Mouse (Mus musculus) T-helper 1 cell (primary cell): Measurements from ENCODE around the gene Fam222b.

Source experiments
- in situ Hi-C: fragments of 300-600 bp; cut with MboI, MseI; formaldehyde crosslinking; loops from one replicate; pipeline ENCODE4 v1.15.1; 2025; ENCODE audit warnings: high pct_unique_total_duplicates

Gene Fam222b

GRCm38 (mm10) chr11:78087756-78088281 lies 6.6 kb upstream of the Fam222b start:
- in situ Hi-C loops: no loop called here

GRCm38 (mm10) chr11:78094137-78094503 lies 340 bp upstream of the Fam222b start:
- in situ Hi-C loops: no loop called here

GRCm38 (mm10) chr11:78095144-78095516 lies 670 bp downstream of the Fam222b start:
- in situ Hi-C loops: no loop called here

- in situ Hi-C loops: no loop called here
Measured at GRCm38 (mm10) chr11:78097077-78097476, 2.6 kb downstream of the Fam222b start.

GRCm38 (mm10) chr11:78100746-78101145 lies 6.3 kb downstream of the Fam222b start:
- in situ Hi-C loops: no loop called here

- in situ Hi-C loops: no loop called here
Measured at GRCm38 (mm10) chr11:78102142-78102541, 7.7 kb downstream of the Fam222b start.

GRCm38 (mm10) chr11:78102958-78103747 lies 8.7 kb downstream of the Fam222b start:
- in situ Hi-C loops: no loop called here

GRCm38 (mm10) chr11:78104501-78104900 lies 10.0 kb downstream of the Fam222b start:
- in situ Hi-C loops: no loop called here

GRCm38 (mm10) chr11:78113616-78114015 lies 19.2 kb downstream of the Fam222b start:
- in situ Hi-C loops: loop anchor here (5.0 kb wide), 1 partner anchor 49 kb away; no protein-coding TSS in a partner anchor

GRCm38 (mm10) chr11:78114676-78115366 lies 20.4 kb downstream of the Fam222b start:
- in situ Hi-C loops: loop anchor here (5.0 kb wide), 1 partner anchor 47 kb away; no protein-coding TSS in a partner anchor

- in situ Hi-C loops: no loop called here
Measured at GRCm38 (mm10) chr11:78115367-78116145, 21.1 kb downstream of the Fam222b start.

GRCm38 (mm10) chr11:78116146-78116410 lies 21.6 kb downstream of the Fam222b start:
- in situ Hi-C loops: no loop called here

- in situ Hi-C loops: no loop called here
Measured at GRCm38 (mm10) chr11:78118467-78118866, 24.0 kb downstream of the Fam222b start.

- in situ Hi-C loops: no loop called here
Measured at GRCm38 (mm10) chr11:78119898-78120297, 25.4 kb downstream of the Fam222b start.

GRCm38 (mm10) chr11:78121176-78121575 lies 26.7 kb downstream of the Fam222b start:
- in situ Hi-C loops: no loop called here

- in situ Hi-C loops: no loop called here
Measured at GRCm38 (mm10) chr11:78122815-78123214, 28.4 kb downstream of the Fam222b start.

GRCm38 (mm10) chr11:78123782-78124181 lies 29.3 kb downstream of the Fam222b start:
- in situ Hi-C loops: no loop called here

- in situ Hi-C loops: no loop called here
Measured at GRCm38 (mm10) chr11:78125691-78126090, 31.2 kb downstream of the Fam222b start.

- in situ Hi-C loops: no loop called here
Measured at GRCm38 (mm10) chr11:78126739-78127138, 32.3 kb downstream of the Fam222b start.

- in situ Hi-C loops: no loop called here
Measured at GRCm38 (mm10) chr11:78129458-78129857, 35.0 kb downstream of the Fam222b start.

GRCm38 (mm10) chr11:78133915-78134314 lies 39.5 kb downstream of the Fam222b start:
- in situ Hi-C loops: no loop called here

GRCm38 (mm10) chr11:78134344-78134743 lies 39.9 kb downstream of the Fam222b start:
- in situ Hi-C loops: no loop called here
